Mouse (Mus musculus) A20 (cell line): ENCODE results near the gene Supt6.

ENCODE experiments used
- DNase-seq: peaks from one replicate; pipeline ENCODE4 v3.0.0-alpha.2; 2011; ENCODE audit warnings: low read depth, low spot score

Supt6 gene

DNA sequence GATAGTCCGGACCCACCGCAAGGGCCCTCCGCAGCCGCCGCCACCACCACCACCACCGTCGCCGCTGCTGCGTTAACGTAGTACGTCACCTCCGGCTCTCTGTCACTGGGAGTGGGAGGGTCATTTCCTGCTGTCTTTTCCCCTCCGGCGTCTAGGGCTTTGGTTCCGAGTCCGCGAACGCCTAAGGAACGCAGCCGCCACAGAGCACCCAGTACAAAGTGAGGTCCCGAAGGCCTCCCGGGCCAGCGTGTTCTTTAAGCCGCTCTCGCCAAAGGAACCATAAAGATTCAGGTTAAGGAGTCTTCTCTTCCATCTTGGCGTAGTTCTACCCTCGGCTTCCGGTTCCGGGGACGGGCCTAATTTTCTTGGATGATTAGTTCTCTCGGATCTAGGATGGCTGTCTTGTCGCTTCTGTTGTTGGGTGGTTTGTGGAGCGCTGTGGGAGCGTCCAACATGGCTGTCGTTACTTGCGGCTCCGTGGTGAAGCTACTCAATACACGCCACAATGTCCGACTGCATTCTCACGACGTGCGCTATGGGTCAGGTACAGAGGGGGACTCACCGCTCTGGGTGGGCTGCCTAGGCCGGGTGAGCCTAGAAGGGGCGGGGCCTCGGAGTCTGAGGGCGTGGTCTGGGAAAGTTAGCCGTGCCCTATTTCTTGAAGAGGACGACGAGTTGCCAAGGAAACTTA lies at the start of gene Supt6, which contains the start of gene Sdf2:
Gene Supt6 (minus strand): TSS at position 361 of the 691 bp plus-strand sequence.
Gene Sdf2 (plus strand): TSS at position 120 of the 691 bp plus-strand sequence.
- peak; percentile 97 for DNase-seq

DNA sequence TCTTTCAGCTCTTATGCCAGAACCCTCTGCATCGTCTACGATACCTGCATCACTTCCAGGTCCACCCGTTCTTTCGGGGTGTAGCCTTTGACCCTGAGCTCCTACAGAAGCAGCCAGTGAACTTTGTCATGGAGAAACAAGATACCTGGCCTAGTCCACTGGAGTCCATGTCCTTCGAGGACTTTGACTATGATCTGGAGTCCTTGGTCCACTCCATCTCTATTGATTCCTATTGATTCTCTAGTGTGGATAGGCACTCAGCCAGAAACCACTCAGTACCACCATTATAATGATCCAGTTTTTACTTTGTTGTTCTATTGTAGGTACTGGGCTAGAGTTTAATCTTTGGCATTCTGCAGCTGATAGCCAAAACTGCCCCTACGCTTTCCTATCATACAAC lies 48.8 kb upstream of the Supt6 start:
- no peak for DNase-seq

DNA sequence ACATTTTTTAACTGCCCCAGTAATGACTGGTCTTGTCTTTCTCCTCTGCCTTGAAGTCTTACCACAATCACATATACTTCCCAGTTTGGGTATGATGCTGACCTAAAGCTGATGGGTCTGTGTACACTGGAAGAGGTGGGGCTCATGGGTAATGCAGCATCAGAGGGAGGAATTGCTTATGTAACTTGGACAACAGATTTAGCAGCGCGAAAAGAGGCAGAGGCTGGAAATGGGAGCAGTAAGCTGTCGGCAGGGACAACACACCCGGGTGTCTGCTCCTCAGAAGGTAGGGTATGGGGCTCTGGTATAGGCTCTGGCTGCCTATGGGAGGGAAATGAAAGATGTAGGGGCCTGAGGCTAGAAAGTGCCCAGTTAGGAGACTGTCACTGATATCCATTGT lies 44.9 kb upstream of the Supt6 start, which contains the start of gene BC030499:
Gene BC030499 (plus strand): TSS at position 188 of the 400 bp plus-strand sequence.
- DNase-seq: no peak

DNA sequence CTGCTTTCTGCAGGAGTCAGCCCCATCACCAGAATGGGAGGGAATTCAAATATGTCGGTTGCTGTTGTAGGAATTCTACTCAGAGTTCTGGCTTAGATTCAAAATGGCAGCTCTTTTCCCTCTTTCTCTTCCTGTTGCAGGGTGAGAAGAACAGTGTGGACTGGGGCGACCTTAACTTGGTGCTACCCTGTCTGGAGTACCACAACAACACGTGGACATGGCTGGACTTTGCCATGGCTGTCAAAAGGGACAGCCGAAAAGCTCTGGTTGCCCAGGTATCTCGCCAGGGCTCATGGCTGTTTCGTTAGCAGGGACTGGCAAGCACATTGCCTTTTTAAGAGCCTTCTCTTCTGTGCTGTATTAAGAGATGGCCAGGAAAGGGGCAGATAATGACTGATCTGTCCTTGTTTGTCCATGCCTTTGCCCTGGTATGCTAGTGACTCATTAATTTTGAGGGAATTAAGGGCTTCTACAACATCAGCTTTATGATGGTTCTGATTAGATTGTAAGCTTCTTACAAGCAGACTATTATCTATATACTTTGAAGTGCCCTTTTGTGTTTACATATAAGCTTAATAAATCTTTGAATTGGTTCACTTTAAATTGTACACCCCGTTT lies 43.5 kb upstream of the Supt6 start:
- no peak for DNase-seq

DNA sequence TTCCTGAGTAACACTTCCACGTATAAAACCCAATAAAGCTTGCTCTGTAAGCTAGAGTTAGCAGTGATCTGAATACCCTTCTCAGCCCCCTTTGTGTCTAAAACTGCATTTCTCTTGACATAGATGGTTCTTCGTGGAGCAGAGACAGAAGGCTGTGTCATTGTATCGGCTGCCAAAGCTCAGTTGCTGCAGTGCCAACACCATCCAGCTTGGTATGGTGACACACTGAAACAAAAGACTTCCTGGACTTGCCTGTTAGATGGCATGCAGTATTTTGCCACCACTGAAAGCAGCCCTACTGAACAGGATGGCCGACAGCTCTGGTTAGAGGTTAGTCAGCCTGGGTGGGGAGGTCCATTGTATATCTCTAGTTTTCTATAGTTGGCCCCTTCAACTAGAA lies 33.8 kb upstream of the Supt6 start:
- no peak for DNase-seq

DNA sequence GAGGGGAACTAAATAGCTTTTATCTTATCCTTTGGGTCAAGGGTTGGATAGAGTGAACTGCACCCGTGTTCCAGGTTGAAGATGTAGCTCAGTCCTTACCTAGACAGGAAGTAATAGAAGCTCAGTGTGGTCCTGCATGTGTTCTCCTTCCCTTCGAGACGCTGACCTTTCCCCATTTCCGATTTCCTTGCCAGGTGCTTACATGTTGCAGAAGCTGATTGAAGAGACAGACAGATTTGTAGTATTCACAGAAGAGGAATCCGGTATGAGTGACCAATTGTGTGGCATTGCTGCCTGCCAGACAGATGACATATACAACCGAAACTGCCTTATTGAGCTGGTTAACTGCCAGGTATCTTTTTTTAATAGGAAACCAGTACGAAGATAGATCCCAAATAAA lies 33.1 kb upstream of the Supt6 start:
- DNase-seq: no peak

DNA sequence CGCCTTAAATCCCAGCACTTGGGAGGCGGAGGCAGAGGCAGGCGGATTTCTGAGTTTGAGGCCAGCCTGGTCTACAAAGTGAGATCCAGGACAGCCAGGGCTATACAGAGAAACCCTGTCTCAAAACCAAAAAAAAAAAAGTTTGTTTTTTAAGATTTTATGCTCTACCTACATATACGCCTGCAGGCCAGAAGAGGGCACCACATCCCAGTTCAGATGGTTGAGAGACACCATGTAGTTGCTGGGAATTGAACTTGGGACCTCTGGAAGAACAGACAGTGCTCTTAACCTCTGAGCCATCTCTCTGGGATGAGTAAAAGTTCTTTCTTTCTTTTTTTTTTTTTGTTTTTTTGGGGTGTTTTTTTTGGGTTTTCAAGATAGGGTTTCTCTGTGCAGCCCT lies 30.4 kb upstream of the Supt6 start:
- peak; percentile 47 for DNase-seq

DNA sequence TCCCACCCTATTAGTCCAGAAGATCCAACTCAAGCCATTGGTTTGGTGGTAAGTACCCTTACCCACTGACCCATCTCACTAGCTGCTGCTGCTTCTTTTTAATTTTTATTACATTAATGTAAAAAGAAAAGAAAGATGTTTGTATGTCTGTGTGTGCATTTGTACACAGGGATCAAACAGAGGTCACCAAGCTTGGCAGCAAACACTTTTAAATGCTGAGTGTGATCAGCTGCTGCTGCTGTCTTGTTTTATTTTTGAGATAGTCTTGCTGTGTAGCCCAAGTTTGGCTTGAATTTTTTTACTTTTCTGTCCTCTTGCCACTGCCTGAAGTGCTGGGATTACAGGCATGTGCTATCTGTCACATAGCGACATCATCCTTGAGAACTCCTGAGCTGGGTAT lies 29.8 kb upstream of the Supt6 start:
- DNase-seq: no peak

DNA sequence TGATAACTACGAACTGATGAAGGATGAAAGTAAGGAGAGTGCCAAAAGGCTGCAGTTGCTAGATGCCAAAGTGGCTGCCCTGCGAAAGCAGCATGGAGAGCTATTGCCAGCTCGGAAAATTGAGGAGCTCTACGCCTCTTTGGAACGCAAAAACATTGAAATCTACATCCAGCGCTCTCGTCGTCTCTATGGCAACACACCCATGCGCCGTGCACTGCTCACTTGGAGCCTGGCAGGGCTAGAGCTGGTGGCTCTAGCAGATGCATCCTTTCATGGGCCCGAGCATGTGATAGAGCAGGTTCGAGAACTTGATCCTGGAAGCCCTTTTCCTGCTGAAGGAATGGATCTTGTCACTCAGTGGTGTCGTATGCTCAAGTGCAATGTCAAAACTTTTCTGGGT lies 26.2 kb upstream of the Supt6 start:
- DNase-seq: no peak

DNA sequence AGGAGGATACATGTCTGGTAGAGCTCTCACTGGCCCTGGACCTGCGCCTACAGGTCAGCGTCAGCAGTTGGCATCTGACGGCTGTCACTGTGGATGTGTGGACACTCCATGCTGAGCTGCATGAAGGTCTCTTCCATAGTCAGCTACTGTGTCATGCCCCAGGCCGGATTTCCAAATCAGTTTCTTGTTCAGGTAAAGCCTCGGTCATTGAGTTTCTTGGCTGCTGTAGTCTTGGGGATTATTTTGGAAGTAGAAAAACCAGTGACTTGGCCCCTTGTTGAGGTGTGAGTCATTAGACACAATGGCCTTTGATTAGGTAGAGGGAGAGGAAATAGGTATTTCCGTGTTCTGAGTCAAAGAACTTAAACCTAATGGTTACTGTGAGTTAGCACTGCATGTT lies 19.8 kb upstream of the Supt6 start:
- DNase-seq: no peak

DNA sequence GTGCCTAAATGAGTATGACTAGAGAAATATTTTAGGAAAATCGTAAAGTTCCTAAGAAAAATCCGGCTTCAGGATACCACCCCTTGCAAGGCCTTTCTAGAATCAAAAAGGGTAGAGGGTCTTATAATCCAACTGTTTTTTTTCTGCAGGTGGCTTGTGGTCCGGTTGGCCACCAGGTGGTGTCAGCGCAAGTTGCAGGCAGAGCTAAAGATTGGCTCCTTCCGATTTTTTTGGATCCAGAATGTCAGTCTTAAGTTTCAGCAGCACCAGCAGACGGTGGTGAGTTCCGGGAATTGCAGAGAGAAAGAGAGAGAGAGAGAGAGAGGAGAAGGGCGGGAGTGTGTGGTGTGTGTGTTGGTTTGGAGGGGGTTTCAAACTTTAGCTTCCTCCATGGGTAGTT lies 16.8 kb upstream of the Supt6 start:
- DNase-seq: peak; percentile 77

DNA sequence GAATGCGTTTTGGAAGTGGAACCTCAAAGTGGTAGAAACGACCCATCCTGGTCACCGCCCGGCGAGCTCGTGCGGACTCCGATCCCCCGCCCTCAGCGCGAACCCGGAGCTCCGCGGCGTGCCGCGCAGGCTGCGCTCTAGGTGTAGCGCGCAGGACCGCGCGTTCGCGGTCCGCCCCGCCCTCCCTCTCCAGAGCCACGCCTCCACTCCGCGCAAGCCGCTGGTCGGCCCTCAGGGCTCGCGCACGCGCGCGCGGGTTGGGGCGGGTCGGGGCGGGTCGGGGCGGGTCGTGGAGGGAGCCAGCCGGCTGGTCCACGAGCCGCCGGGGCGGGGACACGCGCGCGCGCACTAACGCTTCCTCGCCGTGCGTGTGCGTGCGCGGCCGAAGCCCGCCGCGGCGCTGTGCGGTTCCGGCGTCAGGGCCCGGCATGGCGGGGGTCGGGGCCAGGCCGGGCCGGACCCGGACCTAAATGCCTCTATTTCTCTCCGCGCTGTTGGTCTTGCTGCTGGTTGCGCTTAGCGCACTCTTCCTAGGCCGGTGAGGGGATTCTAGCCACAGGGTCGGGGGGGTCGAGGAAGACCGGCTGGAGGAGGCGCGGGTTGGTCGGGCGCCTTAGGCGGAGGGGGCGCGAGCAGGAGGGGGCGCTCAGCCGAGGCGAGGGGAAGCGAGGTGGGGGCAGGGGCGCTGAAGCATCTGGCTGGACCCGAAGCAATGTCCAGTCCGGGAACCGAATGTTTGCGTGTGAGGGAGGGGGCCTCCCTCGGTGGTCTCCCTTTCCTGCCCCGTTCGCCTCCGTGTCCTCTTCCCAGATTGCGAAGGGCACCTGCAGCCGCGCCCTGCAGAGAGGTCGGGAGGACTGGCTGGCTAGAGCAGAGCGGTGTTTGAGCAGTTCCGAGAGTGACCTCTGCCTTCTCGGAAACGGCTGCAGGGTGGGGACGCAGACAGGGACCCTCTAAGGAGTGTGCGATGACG lies 15.9 kb upstream of the Supt6 start, which contains the start of gene 2610507B11Rik:
Gene 2610507B11Rik (plus strand): TSS at position 373 of the 973 bp plus-strand sequence.
- peak; percentile 97 for DNase-seq

DNA sequence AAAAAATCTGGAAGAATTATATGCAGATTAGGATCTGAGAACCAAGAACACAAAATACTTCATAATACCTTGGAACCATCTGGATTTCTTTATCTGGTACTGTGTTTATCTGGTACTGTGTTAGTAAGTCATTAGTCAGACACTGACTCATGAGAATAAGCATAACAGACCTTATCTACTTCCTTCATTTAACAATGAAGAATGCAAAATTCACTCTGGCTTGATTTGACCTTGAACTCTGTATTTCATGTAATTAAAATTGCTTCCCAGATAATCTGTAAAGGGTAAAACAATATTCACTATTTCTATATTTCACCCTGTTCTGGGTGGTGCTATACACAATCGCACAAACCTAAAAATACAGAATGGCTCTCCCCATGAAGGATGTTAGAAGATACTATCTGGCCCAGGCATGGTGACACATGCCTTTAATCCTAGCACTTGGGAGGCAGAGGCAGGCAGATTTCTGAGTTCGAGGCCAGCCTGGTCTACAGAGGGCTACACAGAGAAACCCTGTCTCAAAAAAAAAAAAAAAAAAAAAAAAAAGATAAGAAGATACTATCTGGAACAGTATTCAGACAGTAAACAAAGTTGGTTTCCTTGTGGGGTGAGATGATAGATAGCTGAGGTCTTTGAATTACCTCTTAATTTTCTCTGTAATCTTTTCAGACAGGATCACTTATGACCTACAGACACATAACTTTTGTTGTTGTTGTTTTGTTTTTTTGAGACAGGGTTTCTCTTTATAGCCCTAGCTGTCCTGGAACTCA lies 14.9 kb upstream of the Supt6 start:
- DNase-seq: no peak

DNA sequence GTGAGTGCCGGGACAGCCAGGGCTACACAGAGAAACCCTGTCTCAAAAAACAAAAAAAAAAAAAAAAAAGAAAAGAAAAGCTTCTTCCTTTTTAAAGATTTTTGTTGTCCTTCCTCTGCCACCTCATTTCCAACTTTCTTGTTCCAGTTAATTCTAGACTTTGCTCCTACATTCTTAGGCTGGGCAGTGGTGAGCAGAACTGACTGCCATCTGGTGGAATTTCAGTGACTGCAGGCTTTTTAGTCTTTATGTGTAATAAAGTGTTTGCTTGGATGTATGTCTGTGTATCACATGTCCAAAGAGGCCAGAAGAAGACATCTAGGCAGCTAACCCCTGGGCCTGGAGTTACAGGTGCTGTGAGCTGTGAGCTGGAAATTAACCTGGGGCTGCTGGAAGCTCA lies 10.8 kb upstream of the Supt6 start:
- DNase-seq: no peak

DNA sequence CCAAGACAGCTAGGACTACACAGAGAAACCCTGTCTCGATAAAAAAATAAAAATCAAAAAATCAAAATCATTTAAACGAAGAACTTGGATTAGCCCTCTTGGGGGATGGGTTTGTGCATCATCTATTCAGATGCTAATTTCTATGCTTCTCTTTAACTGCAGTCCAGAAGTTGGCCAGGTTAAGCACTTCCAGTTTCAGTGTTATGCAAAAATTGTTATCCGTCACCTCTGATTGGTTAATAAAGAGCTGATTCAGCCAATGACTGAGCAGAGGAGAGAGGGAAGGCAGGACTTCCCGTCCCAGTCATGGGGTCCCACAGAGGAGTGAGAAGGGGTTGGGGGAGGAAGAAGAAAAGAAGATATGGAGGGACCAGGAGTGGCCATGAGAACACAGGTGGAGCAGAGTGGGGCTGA lies 1.9 kb upstream of the Supt6 start:
- DNase-seq: peak; percentile 90

DNA sequence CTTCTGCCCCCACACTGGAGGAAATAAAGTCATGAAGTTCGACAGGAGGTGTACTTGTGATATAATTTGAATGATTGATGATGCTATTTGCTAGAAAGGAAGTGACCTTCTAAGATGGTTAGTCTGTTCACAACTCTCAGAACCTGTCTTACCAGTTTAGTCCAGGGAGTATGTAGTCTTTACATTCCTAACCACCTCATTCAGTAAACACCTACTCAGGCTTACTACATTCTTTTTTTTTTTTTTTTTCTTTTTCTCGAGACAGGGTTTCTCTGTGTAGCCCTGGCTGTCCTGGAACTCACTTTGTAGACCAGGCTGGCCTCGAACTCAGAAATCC lies 1.2 kb upstream of the Supt6 start:
- DNase-seq: no peak

DNA sequence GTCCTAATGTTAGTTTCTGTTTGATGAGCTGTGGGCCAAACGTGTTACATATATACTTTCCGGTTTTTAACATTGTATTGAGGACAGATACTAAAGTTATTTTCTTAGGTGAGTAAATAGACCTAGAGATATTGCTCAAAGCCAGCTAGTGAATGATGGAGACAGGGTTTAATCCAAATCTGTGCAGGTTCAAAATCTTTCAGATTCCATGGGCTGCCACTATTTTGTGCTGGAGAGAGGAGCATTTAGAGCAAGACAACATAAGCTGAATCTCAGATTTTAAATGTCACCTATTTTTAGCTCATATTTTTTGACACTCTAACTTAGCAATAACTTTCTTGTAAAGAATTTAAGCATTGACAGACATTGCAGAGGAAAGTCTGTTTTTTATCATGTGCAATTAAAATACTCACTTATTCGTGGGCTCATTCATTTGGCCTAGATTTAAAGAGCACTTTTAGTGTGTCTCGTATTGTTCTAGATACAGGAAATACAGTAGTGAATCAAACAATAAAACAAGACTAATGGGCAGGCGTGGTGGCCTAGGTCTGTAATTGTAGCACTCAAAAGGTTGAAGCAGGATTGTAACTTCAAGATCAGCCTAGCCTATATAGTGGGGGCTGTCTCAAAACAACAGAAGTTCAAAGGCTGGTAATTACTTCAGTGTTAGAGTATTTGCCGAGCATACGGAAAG lies 678 bp upstream of the Supt6 start:
- peak; percentile 53 for DNase-seq

DNA sequence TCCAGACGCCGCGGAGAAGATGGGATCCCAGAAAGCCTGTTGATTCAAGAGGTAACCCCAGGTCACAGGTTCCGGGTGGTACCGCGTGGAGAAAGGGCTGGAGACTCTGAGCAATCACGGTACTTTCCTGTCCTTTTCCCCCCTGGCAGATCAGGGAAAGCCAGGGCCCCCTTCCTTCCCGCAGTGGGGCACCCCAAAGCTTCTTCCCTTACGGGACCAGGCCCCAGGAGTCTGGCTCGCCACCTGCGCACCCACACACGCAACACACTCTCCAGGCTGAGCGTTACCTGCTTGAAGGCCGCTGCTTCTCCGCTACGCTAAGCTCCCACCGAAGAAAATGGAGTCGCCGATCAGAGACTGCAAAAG lies 543 bp downstream of the Supt6 start:
- DNase-seq: no peak

DNA sequence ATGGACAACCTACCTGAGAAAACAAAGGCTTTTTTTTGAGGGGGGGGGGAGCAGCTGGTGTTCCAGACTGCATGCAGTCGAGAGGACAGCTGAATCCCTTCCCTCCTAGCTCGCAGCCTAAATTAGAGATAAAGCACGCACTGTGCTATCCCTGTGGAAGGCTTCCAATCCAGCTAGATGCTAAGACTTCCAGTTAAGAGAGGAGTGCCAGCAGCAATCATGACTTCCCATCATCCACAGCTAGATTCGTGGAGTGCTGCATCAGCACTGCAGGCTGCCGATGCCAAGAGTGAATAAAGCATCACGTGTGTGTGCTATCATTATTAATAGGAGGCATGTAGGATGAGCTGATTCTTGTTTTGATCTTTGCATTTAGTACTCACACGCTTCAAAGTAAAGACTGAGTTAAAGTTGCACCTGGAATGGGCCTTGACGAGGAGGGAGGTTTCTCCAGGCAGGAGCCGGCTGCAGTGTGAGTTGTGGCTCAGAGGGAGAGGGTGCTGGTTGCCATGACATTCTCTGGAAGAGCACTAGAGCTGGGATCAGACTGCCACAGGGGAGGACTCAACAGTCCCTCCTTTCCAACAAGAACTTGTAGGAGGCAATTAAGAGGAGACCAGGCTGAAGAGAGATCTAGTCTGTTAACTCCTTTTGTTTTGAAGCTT lies 5.5 kb downstream of the Supt6 start:
- no peak for DNase-seq

DNA sequence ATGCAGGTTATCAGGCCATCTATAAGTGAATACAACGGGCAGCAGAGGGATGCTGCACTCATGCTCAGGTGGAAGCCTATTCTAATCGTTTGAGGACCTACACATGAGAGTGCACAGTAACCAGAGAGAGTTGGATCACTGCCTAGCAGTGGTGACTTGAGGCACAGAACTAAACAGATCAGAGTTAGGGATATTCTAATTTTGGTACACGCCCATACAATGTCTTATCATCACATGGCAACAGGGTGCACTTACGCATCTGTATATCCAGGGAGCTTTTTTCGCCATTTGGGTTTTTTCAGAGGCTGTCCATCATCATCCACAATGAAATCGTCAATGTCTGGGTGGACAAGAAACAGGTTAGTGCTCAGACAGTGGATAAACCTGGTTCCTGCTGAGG lies 14.3 kb downstream of the Supt6 start:
- DNase-seq: no peak
